Mouse (Mus musculus) thymus, adult 18-20 months (tissue): Measurements from ENCODE around the gene Sh2d2a.
"Not testable (repeated sequence)": the region's sequence is repeated elsewhere in the genome, so short reads cannot be mapped to it uniquely, and the experiment has no call there.

Experiments used
- DNase-seq, 2 experiments: peaks; one replicate each; pipeline ENCODE4 v3.0.0; 2022; ENCODE audit warnings: mixed read lengths in 2 of 2

Gene Sh2d2a

GRCm38 (mm10) chr3:87857666-87858065, 11.1 kb downstream of the Sh2d2a start:
- DNase-seq = no peak

GRCm38 (mm10) chr3:87859813-87860212, 13.3 kb downstream of the Sh2d2a start:
- peak in 1 of 2 experiments; percentile 40 for DNase-seq

- not testable (repeated sequence) for DNase-seq
These were observed 17.6 kb downstream of the Sh2d2a start for GRCm38 (mm10) chr3:87864111-87864510.

GRCm38 (mm10) chr3:87877730-87878129, 31.2 kb downstream of the Sh2d2a start:
- DNase-seq = no peak

GRCm38 (mm10) chr3:87884291-87884690, 37.7 kb downstream of the Sh2d2a start:
- DNase-seq = no peak

DNA sequence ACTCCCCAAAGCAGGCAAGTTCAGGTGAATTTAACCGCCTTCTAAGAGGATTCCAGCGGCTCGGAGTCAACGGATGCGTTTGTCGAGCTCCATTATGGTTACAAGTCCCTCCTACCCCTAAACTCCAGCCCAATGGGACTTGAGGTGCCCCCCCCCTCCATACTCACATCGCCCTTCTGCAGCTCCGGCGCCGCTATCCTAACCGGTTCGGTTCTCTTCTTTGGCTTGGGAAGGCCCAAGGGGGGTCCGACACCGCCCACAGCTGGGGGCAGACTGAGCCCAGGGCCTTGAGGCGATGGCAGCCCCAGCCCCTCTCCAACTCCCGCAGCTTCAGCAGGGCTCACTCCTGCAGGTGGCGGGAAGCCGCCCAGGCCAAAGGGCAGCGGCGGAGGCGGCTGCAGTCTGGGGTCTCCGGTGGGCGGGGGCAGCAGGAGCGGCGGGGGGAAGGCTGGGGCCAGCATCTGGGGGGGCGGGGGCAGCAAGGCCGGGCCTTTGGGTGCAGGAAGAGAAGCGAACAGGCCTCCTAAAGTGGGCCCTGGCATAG, 38.2 kb downstream of the Sh2d2a start:
- peak; percentile 49 to 51 for DNase-seq

- peak; percentile 83 to 95 for DNase-seq
These were observed 38.9 kb downstream of the Sh2d2a start, which contains the start of gene Prcc for GRCm38 (mm10) chr3:87885281-87886003. Prcc (minus strand) TSS chr3:87885608.

DNA sequence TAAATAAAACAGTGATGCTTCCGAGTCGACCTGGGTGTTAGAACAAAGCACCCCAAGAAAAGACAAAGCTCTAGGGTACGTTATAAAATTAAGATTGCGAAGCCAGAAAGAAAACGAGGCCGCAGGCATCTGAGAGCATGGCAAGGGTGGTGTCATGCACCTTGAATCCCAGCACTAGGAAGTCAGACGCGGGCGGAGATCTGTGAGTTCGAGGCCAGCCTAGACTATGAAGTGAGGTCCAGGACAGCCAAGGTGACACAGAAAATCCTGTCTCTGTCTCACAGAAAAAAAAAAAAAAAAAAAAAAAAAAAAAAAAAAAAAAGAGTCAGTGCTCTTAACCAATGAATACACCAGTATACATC, 39.4 kb downstream of the Sh2d2a start:
- DNase-seq = peak in 1 of 2 experiments; percentile 32

GRCm38 (mm10) chr3:87886416-87886815, 39.9 kb downstream of the Sh2d2a start:
- no peak for DNase-seq

DNA sequence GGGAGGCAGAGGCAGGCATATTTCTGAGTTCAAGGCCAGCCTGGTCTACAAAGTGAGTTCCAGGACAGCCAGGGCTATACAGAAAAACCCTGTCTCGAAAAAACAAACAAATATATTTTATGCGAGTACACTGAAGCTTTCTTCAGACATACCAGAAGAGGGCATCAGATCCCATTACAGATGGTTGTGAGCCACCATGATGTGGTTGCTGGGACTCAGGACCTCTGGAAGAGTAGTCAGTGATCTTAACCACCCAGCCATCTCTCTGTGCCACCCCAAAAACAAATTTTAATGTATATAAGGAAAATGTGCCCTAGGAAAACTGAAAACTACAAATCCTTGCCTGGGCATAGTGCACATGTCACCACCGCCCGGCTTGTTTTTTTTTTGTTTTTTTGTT, 40.8 kb downstream of the Sh2d2a start:
- not testable (repeated sequence) for DNase-seq

GRCm38 (mm10) chr3:87891481-87891880, 44.9 kb downstream of the Sh2d2a start:
- DNase-seq = no peak

DNA sequence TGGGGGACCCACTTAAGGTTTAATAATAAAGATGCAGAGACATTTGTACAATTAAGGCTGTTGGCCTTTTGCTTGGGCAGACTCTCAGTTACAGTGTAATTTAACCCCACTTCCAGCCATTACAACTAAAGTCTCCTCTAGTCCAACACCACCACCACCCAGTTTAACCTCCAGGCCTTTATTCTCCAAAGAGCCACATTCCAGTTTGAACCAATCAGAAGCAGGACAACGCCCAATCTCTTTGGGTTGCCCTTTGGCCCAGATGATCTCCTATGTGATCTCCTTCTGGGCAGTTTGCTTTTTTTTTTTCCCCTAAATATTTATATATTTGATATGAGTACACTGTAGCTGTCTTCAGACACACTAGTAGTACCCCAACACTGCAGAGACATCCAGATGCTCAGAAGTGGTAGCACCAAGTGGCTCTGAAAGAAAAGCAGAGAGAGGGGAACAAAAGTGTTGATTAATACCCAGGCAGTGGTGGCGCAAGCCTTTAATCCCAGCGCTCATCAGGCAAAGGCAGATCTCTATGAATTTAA, 46.9 kb downstream of the Sh2d2a start:
- no peak for DNase-seq

DNA sequence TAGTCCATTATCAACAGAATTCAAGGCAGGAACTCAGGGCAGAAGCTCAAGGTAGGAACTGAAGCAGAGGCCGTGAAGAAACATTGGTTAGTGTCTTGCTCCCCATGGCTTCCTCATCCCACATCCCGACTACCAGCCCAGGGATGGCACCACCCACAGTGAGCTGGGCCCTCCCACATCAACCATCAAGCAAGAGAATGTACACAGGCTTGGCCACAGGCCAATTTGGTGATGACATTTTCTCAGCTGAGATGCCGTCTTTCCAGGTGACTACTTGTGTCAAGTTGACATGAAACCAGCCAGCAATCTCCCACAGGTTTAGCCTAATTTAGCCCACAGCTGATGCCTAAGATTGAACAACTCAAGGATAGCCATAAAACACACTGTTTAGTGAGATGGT, 52.7 kb downstream of the Sh2d2a start:
- DNase-seq = no peak

DNA sequence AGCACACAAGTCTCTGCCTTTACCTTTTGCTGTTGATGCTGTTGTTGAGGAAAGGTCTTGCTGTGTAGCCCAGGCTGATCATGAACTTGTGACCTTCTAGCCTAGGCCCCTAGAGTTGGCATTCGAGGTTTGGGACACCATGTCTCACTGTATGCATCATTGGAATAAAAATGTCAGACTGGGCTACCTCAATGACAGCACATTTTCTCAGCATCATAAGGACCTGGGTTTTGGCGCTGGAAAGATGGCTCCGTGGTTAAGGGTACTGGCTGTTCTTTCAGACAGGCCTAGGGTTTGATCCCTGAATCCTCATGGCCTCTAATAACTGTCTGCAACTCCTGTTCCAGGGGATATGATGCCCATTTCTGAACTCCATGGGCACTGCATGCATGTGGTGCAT, 53.2 kb downstream of the Sh2d2a start:
- no peak for DNase-seq

- DNase-seq = no peak
These were observed 54.6 kb downstream of the Sh2d2a start for GRCm38 (mm10) chr3:87901036-87901624.

DNA sequence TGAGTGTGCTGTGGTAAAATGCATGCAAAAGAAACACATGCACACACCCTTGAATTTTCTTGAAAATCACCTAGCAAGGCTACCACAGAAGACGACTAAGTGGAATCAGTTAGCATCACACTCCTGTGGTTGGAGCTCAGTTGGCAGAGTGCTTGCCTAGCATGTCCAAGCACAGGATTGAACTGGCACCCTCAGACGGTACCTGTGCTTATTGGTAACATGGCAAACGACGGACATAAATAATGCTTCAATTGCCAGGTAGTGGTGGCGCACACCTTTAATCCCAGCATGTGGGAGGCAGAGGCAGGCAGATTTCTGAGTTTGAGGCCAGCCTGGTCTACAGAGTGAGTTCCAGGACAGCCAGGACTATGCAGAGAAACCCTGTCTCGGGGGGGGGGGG, 55.4 kb downstream of the Sh2d2a start:
- not testable (repeated sequence) for DNase-seq

GRCm38 (mm10) chr3:87903821-87904220, 57.3 kb downstream of the Sh2d2a start:
- no peak for DNase-seq
